Mouse (Mus musculus) left cerebral cortex, adult 2 months (tissue): ENCODE data around the gene Trim66. TPM values are rescaled to one million over a fixed set of nuclear protein-coding genes. Genes with fewer than 3 reads are reported as not detected.

Experiments used
- DNase-seq, 2 experiments: peaks; one replicate each; pipeline ENCODE4 v3.0.0; 2021 to 2022; ENCODE audit warnings: low spot score in 2 of 2, mixed read lengths in 1 of 2; ENCODE audit errors: extremely low spot score in 1 of 2
- H3K27ac ChIP-seq: fragments of 200-600 bp; 2 replicates; pipeline ENCODE4 v1.8.1; 2022
- H3K4me3 ChIP-seq: fragments of 200-600 bp; 2 replicates; pipeline ENCODE4 v1.8.1; 2022
- CTCF ChIP-seq: fragments of 200-600 bp; IDR thresholded peaks from 2 replicates; pipeline ENCODE4 v1.8.1; 2022; ENCODE audit warnings: antibody characterized with exemption, mild to moderate bottlenecking, moderate library complexity
- intact Hi-C: fragments of 180-260 bp; cut with DNase I; formaldehyde crosslinking; loops from one replicate; pipeline ENCODE4 v1.15.1; 2025
- microRNA-seq, 2 experiments: library from miRNA; unstranded; fragments of <30 nt; microRNA quantifications; one replicate each; pipeline ENCODE4 v1.2.0; 2021
- total RNA-seq, 2 experiments: library from RNA; stranded (reverse); gene quantifications; 2 replicates each; pipeline ENCODE4 v1.2.3; 2021

Trim66 gene
- total RNA-seq, 2 experiments from 2014 or later: 20.9 to 21.3 TPM

- no peak overlapping the region for H3K27ac ChIP-seq
- H3K4me3 ChIP-seq: no peak overlapping the region
- no peak for DNase-seq
- no peak for TF ChIP-seq CTCF
- intact Hi-C loops: no loop called here
These were observed 67.2 kb downstream of the Trim66 start for GRCm38 (mm10) chr7:109440697-109441269.

GRCm38 (mm10) chr7:109438781-109439591 lies 68.9 kb downstream of the Trim66 start, which contains the start of gene Stk33:
Stk33 (minus strand) TSS chr7:109439081.
- Histone ChIP-seq H3K27ac (no peak within 1 kb of the TSS), H3K4me3 (peak within 1 kb of the TSS; percentile 45)
- no peak for TF ChIP-seq CTCF
- DNase-seq: peak; percentile 20 to 27
- intact Hi-C loops: no loop called here

GRCm38 (mm10) chr7:109424422-109425159 lies 83.3 kb downstream of the Trim66 start:
- intact Hi-C loops: loop anchor here (1.0 to 10.0 kb wide), 5 partner anchors 170 to 460 kb away; no protein-coding TSS in a partner anchor
- DNase-seq: no peak
- no peak overlapping the region for H3K27ac ChIP-seq
- TF ChIP-seq CTCF: peak; percentile 81
- H3K4me3 ChIP-seq: no peak overlapping the region

GRCm38 (mm10) chr7:109422803-109423202 lies 85.1 kb downstream of the Trim66 start:
- intact Hi-C loops: loop anchor here (10.0 kb wide), 2 partner anchors 168 to 458 kb away; no protein-coding TSS in a partner anchor
- TF ChIP-seq CTCF: no peak
- no peak overlapping the region for H3K4me3 ChIP-seq
- H3K27ac ChIP-seq: no peak overlapping the region
- DNase-seq: no peak

- no peak overlapping the region for H3K4me3 ChIP-seq
- intact Hi-C loops: no loop called here
- TF ChIP-seq CTCF: no peak
- DNase-seq: peak in 1 of 2 experiments; percentile 15
- H3K27ac ChIP-seq: no peak overlapping the region
These were observed 102.4 kb downstream of the Trim66 start for GRCm38 (mm10) chr7:109405491-109405890.

GRCm38 (mm10) chr7:109399299-109399698 lies 108.6 kb downstream of the Trim66 start:
- no peak for DNase-seq

More at GRCm38 (mm10) chr7:109399299-109399698, 108.6 kb downstream of the Trim66 start:
- no peak for TF ChIP-seq CTCF
- intact Hi-C loops: no loop called here
- Histone ChIP-seq H3K27ac (no peak overlapping the region), H3K4me3 (no peak overlapping the region)

Small RNAs within 50 kb of the gene (microRNA-seq; reads per million reads assigned to microRNA genes)
- gene Gm47284: 0 to 0.73 reads per million in 2 experiments

Other genes with a start within 250 kb of the Trim66 start
- gene Stk33, start 69.1 kb downstream of the Trim66 start, total RNA-seq: 1 to 10 TPM in 1 of 2 experiments, under 1 TPM in 1; 0.41 to 1.4 TPM
- 100 to 1,000 TPM; 145 to 147 TPM for gene Rpl27a, start 11.0 kb upstream of the Trim66 start, total RNA-seq
- gene St5, start 195.5 kb upstream of the Trim66 start, total RNA-seq: 10 to 100 TPM; 14.8 to 18.9 TPM
- 1 to 10 TPM; 4.9 to 5.9 TPM for gene Akip1, start 195.6 kb upstream of the Trim66 start, total RNA-seq
- gene BC051019, start 215.7 kb upstream of the Trim66 start, total RNA-seq: not detected
- gene Ascl3, start 223.6 kb upstream of the Trim66 start, total RNA-seq: not detected
- gene Tmem9b, start 244.7 kb upstream of the Trim66 start, total RNA-seq: 10 to 100 TPM; 85.0 to 88.7 TPM